Mouse (Mus musculus) neural tube, embryonic 11.5 days (tissue): ENCODE measurements around the gene Abca6. TPM values are rescaled to one million over a fixed set of nuclear protein-coding genes. Genes with fewer than 3 reads are reported as not detected.
A peak's percentile ranks its signal among the peaks of the same experiment; 100 is the strongest.

Source experiments
- ATAC-seq: fragments of 200-750 bp; cut with Nextera tagmentation; 2 replicates; pipeline ENCODE4 v1.8.0; 2017; ENCODE audit warnings: moderate number of reproducible peaks, mild to moderate bottlenecking, moderate TSS enrichment, moderate library complexity; ENCODE audit not compliant: insufficient read depth, low FRiP score, low TSS enrichment
- DNase-seq: peaks from one replicate; pipeline ENCODE4 v3.0.0-alpha.2; 2015; ENCODE audit warnings: low spot score
- H3K27ac ChIP-seq: fragments of 300-500 bp; sonication (generic); 2 replicates; pipeline ENCODE4 v1.5.1; 2014; ENCODE audit warnings: low read depth, mild to moderate bottlenecking, low read length
- H3K27me3 ChIP-seq: fragments of 300-500 bp; sonication (generic); 2 replicates; pipeline ENCODE4 v1.6.1; 2014; ENCODE audit warnings: mild to moderate bottlenecking, low read length, mixed read lengths; ENCODE audit not compliant: control insufficient read depth, insufficient read depth
- H3K36me3 ChIP-seq: fragments of 300-500 bp; sonication (generic); 2 replicates; pipeline ENCODE4 v1.6.1; 2014; ENCODE audit warnings: mild to moderate bottlenecking, low read length, moderate library complexity, mixed read lengths; ENCODE audit not compliant: control insufficient read depth, insufficient read depth
- H3K4me1 ChIP-seq: fragments of 300-500 bp; sonication (generic); 2 replicates; pipeline ENCODE4 v1.6.1; 2014; ENCODE audit warnings: low read length, mixed read lengths; ENCODE audit not compliant: control insufficient read depth, insufficient read depth
- H3K4me2 ChIP-seq: fragments of 300-500 bp; sonication (generic); 2 replicates; pipeline ENCODE4 v1.6.1; 2014; ENCODE audit warnings: low read depth, mild to moderate bottlenecking, moderate library complexity
- H3K4me3 ChIP-seq: fragments of 300-500 bp; sonication (generic); 2 replicates; pipeline ENCODE4 v1.5.1; 2014; ENCODE audit warnings: low read depth, low read length
- H3K9ac ChIP-seq: fragments of 300-500 bp; sonication (generic); 2 replicates; pipeline ENCODE4 v1.6.1; 2014; ENCODE audit warnings: mild to moderate bottlenecking, low read length
- H3K9me3 ChIP-seq: fragments of 300-500 bp; sonication (generic); 2 replicates; pipeline ENCODE4 v1.6.1; 2016; ENCODE audit warnings: low read length; ENCODE audit not compliant: control insufficient read depth
- WGBS: fragments of 180-500 bp; shearing (Covaris S2); extraction: QIAGEN DNeasy Blood & Tissue Kit; methylation state at CpG from one replicate; pipeline ENCODE4 v1.1.7; 2014; 5-methylcytosine and 5-hydroxymethylcytosine counted together
- polyA plus RNA-seq: library from polyadenylated mRNA; unstranded; fragments of >200 nt; fragmentation: Nextera tagmentation; extraction: Ambion mirVana; gene quantifications from 2 replicates; pipeline ENCODE4 v1.2.1, GENCODE M21; 2014

Abca6 gene
- polyA plus RNA-seq, result 0.07 and 0.16 TPM in 2 replicates

GRCm38 (mm10) chr11:110251534-110251933, at the start of gene Abca6:
TSS of gene Abca6 (minus strand) at chr11:110251776.
- Histone ChIP-seq H3K27me3 (no peaks in the 10 kb centered on the region), H3K4me3 (no peak within 1 kb of the TSS), H3K4me1 (0 out of 2 replicates have a peak, but pooled peaks cover 3% of the 10 kb centered on the region), H3K9ac (no peak within 1 kb of the TSS), H3K9me3 (no peaks in the 10 kb centered on the region), H3K27ac (no peak within 1 kb of the TSS), H3K4me2 (0 out of 2 replicates have a peak within 1 kb of the TSS, but pooled peaks have one; percentile 16), H3K36me3 (no peaks in the 10 kb centered on the region)
- ATAC-seq (no peak), DNase-seq (no peak)
- WGBS, result 25% methylated on average over 8 of the region's 8 CpGs

DNA sequence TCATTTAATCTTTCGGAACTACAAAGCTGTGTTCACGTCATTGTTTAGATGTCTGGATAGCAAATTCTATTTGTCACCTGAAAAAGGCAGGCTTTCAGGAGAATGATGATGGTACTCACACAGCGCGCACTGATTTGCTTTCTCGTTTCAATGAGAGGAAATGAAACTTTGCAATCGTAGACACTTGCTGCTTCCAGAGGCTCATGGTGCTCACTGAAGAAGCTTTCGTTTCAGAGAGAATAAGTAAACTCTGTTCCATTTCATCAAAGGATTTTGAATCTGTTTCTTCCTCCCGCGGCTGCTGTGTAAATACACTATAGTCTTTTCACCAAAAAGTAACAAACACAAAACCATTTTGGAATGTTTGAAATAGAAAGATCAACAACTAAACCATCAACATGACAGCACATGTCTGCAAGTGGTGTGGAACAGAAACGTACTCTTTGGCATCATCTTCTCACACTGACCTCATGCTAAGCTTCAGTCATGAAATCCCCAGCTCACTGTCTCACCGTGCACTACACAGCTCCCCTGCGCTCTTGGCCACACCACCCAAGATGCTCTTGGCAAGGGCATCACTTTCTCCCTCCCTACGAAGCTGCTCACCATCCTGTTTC, 46.4 kb upstream of the Abca6 start:
- Histone ChIP-seq H3K4me1 (no peaks in the 10 kb centered on the region), H3K9me3 (no peaks in the 10 kb centered on the region), H3K9ac (no peak overlapping the region), H3K36me3 (no peaks in the 10 kb centered on the region), H3K4me3 (no peak overlapping the region), H3K27me3 (no peaks in the 10 kb centered on the region), H3K27ac (no peak overlapping the region), H3K4me2 (no peak overlapping the region)
- WGBS, result 87% methylated on average over 13 of the region's 13 CpGs
- no peak for DNase-seq
- no peak for ATAC-seq

DNA sequence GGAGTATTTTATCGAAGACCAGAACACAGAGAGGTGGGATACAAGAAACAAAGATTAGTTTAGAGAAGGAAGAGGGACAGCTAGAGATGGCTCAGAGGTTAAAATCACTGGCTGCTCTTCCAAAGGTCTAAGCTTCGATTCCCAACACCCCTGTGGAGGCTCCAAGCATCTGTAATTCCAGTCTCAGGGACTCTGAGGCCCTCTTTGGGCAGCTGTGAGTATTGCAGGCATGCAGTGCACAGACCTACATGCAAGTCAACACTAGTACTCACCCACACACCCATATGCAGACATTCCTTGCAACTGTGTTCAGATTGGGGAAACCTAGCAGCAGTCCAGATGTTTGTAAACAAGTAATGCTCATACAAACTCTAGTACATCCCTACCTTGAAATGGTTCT, 39.0 kb upstream of the Abca6 start:
- 74% methylated on average over 2 of the region's 2 CpGs for WGBS
- Histone ChIP-seq H3K9me3 (no peaks in the 10 kb centered on the region), H3K4me1 (no peaks in the 10 kb centered on the region), H3K27me3 (no peaks in the 10 kb centered on the region), H3K36me3 (no peaks in the 10 kb centered on the region), H3K4me2 (no peak overlapping the region), H3K4me3 (no peak overlapping the region), H3K9ac (no peak overlapping the region), H3K27ac (no peak overlapping the region)
- DNase-seq, result no peak
- ATAC-seq, result no peak

DNA sequence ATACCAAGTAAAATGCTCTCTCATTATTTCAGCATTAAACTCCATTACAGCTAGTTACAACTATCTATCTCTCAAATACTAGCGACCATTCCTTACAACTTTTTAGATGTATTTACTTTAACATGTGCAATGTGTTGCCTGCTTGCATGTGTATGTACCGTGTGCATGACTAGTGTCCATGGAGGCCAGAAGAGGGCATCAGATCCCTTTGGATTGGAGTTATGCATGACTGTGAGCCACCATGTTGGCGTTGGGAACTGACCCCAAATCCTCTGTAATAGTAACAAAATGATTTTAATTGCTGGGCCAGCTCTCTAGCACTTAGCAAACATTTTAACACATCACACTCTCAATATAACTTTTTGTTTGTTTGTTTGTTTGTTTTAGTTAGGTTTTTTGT, 36.8 kb upstream of the Abca6 start:
- no peaks in the 10 kb centered on the region for H3K4me1 ChIP-seq
- H3K4me3 ChIP-seq, result no peak overlapping the region
- 86% methylated on average over 3 of the region's 3 CpGs for WGBS
- H3K27me3 ChIP-seq, result no peaks in the 10 kb centered on the region
- H3K9ac ChIP-seq, result no peak overlapping the region
- H3K9me3 ChIP-seq, result no peaks in the 10 kb centered on the region
- H3K4me2 ChIP-seq, result no peak overlapping the region
- H3K27ac ChIP-seq, result no peak overlapping the region
- DNase-seq (no peak), ATAC-seq (no peak)
- H3K36me3 ChIP-seq, result no peaks in the 10 kb centered on the region

GRCm38 (mm10) chr11:110287694-110288093, 36.1 kb upstream of the Abca6 start:
- H3K27ac ChIP-seq, result no peak overlapping the region
- DNase-seq, result no peak
- no peaks in the 10 kb centered on the region for H3K27me3 ChIP-seq
- H3K4me1 ChIP-seq, result no peaks in the 10 kb centered on the region
- 82% methylated on average over 9 of the region's 9 CpGs for WGBS
- H3K4me3 ChIP-seq, result no peak overlapping the region
- no peak overlapping the region for H3K9ac ChIP-seq
- H3K36me3 ChIP-seq, result no peaks in the 10 kb centered on the region
- ATAC-seq, result no peak
- H3K4me2 ChIP-seq, result no peak overlapping the region
- no peaks in the 10 kb centered on the region for H3K9me3 ChIP-seq

DNA sequence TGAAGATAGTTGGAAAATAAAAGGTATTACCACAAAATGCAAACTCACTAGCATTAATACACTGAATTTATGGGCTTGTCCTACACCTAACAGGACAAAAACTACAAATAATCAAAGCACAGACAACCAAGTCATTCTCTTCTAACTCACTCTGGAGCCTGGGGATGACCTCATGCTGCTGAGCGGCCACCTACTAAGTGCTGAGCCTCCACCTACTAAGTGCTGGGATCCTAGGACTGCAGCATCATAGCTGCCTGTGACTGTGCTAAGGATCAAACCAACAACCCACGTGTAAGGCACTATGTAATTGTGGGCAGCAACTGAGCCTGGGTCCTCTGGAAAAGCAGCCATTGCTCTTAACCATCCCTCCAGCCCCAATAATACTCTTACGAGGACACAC, 34.8 kb upstream of the Abca6 start:
- Histone ChIP-seq H3K4me1 (no peaks in the 10 kb centered on the region), H3K4me3 (no peak overlapping the region), H3K36me3 (no peaks in the 10 kb centered on the region), H3K9ac (no peak overlapping the region), H3K27ac (no peak overlapping the region), H3K9me3 (no peaks in the 10 kb centered on the region), H3K27me3 (no peaks in the 10 kb centered on the region), H3K4me2 (no peak overlapping the region)
- DNase-seq (no peak), ATAC-seq (no peak)
- 81% methylated on average over 3 of the region's 3 CpGs for whole genome bisulfite sequencing

- ATAC-seq, result no peak
- Histone ChIP-seq H3K4me1 (no peaks in the 10 kb centered on the region), H3K9me3 (no peaks in the 10 kb centered on the region), H3K4me3 (no peak overlapping the region), H3K9ac (no peak overlapping the region), H3K4me2 (no peak overlapping the region), H3K27ac (no peak overlapping the region), H3K27me3 (no peaks in the 10 kb centered on the region), H3K36me3 (no peaks in the 10 kb centered on the region)
- no peak for DNase-seq
- whole genome bisulfite sequencing, result 70% methylated on average over 10 of the region's 10 CpGs
Observed at GRCm38 (mm10) chr11:110284849-110285248, 33.3 kb upstream of the Abca6 start.

GRCm38 (mm10) chr11:110284185-110284787, 32.7 kb upstream of the Abca6 start:
- 90% methylated on average over 9 of the region's 9 CpGs for WGBS
- DNase-seq (no peak), ATAC-seq (no peak)
- Histone ChIP-seq H3K4me3 (no peak overlapping the region), H3K9me3 (no peaks in the 10 kb centered on the region), H3K4me2 (no peak overlapping the region), H3K27me3 (no peaks in the 10 kb centered on the region), H3K9ac (no peak overlapping the region), H3K36me3 (no peaks in the 10 kb centered on the region), H3K4me1 (no peaks in the 10 kb centered on the region), H3K27ac (no peak overlapping the region)

GRCm38 (mm10) chr11:110274794-110275193, 23.2 kb upstream of the Abca6 start:
- no peak for ATAC-seq
- Histone ChIP-seq H3K27ac (no peak overlapping the region), H3K4me3 (no peak overlapping the region), H3K4me1 (no peaks in the 10 kb centered on the region), H3K27me3 (no peaks in the 10 kb centered on the region), H3K36me3 (no peaks in the 10 kb centered on the region), H3K9me3 (no peaks in the 10 kb centered on the region), H3K9ac (no peak overlapping the region), H3K4me2 (no peak overlapping the region)
- 67% methylated on average over 3 of the region's 3 CpGs for WGBS
- DNase-seq, result no peak
